Mouse (Mus musculus): ENCODE measurements around the gene Sod1.

Gene Sod1

DNA sequence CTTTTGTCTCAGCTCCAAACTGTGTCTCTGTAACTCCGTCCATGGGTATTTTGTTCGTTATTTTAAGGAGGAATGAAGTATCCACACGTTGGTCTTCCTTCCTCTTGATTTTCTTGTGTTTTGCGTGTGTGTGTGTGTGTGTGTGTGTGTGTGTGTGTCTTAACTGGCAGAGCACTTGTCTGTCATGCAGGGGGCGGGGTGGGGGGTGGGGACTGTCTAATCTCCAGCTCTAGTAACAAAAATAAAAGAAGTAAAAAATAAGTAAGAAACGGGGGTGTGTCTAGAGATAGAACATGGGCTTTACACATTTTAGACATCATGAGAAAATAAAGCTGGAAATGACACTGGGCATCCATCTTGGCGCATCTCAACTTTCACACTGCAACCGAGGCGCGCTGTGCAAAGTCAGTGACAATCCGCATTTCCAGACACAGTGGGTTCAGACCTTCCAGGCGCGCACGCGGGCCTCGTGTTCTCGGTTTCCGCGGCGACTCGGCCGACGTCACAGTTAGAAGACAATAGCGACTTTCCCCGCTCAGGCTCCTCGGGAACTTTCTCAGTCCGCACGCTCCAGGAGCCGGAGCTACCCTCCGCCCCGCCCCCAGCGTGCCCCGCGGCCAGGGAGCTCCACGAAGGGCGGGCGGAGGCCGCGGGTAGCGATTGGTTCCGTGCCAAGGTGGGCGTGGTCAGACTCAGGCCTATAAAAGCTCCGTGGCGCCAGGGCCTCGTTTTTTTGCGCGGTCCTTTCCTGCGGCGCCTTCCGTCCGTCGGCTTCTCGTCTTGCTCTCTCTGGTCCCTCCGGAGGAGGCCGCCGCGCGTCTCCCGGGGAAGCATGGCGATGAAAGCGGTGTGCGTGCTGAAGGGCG is at the start of gene Sod1:
TSS of gene Sod1 (plus strand) at position 729 of the 866 bp plus-strand sequence.
- DNase-seq (ENCODE audit: low spot score in 2 of 2): peak; percentile 91 to 95

DNA sequence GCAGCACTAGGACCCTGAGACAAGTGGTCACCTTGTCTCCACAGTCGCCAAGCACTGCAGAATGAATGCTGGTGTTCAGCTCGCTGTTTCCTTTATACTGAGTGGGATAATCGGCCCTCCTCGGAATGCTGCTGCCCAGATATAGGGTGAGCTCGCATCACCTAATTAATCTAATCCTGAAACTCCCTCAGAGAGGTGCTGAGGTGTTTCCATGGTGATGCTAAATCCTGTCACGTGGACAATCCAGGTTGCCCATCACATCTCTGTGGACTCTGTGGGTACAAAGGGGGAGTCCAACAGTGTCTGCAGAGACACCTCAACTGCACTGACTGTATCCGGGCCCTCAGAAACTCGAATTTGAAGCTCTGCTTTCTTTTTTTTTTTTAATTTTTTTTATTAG is 49.1 kb upstream of the Sod1 start:
- DNase-seq (ENCODE audit: low spot score in 2 of 2): no peak

DNA sequence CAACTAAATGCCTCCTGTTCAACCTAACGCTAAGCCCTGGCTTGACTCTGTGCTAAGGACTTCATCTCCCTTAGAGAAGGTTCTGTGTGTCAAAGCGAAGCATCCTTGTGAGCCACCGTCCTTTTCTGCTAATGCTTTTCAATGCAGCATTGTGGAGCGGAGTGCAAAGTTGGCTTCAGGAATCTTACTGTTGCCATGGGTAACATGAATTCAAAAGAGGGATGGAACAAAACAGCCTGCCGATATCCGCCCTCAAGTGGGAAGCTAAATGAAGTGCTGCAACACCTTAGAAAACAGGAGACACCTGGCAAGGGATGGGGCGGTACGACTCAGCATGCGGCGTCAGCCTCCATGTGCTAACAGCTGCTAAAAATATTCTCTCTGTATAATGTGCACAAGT is 44.1 kb upstream of the Sod1 start:
- peak; percentile 67 to 72 for DNase-seq (ENCODE audit: low spot score in 2 of 2)

DNA sequence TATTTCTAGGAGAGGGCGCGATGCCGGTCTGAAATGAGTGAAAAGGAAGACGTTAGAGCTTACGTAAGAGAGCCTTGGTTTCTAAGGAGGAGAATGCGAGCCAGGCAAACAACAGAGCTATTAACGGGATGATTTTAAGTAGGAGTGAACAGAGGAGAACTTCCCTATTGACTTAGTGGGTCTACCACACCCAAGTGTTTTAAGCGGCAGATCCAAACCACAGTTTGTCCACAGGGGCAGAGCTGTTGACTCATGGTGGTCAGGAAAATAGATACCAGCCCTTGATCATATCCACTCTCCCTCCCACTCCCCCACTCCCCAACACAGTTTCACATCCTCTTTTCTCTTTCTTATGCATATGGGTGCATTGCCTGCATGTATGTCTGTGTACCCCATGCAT is 43.1 kb upstream of the Sod1 start:
- DNase-seq (ENCODE audit: low spot score in 2 of 2): no peak

DNA sequence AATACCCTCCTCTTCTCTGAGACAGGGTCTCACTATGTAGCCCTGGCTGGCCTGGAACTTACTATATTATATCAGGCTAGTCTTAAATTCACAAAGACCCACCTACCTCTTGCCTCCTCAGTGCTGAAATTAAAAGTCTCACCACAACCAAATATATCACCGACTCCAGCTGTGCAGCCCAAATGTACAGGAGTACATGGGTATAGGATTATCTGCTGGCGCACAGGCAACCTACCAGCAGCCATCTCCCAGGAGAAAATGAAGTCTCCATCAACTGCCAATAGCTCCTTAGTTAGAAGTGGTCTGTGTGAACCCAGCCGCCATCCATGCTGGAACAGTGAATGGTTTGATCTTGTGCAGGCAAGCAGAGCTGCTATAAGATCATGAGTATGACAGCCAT is 42.1 kb upstream of the Sod1 start:
- no peak for DNase-seq (ENCODE audit: low spot score in 2 of 2)

DNA sequence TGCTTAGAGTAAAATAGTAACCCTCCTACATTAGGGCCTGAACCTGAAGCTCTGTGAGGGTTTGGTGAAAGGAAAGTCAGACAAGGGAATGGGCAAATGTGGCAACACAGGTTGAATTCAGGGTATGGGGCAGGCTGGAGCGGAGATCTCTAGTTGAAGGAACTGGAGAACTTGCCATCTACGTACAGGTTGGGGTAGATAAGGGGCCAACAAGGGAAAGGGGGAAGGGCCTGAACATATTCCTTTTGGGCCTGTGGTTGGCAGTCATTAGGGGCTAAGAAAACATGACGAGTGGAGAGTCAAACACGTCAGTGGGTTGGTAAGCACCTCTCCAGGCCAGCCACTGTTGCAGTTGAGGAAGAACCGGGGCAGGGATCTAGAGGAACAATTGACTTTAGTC is 40.7 kb upstream of the Sod1 start:
- no peak for DNase-seq (ENCODE audit: low spot score in 2 of 2)

DNA sequence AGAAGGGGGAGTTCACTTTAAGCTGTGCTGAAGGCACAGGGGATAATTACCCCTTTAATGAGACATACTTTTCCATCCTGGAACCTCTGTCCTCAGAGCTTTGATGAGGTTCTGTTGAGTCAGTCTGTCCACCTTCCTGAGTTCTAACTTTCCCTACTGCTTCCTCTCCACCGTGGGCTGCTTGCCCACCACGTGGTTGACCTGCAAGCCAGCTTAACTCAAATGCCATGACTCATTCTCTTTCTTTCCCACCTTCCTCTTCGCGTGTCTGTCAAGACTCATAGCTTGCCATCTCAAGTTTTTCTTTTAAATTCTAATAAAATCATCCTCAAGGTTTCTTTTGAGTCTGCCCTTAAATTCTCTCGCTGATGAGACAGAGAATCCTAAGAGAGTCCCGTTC is 39.6 kb upstream of the Sod1 start:
- DNase-seq (ENCODE audit: low spot score in 2 of 2): no peak

DNA sequence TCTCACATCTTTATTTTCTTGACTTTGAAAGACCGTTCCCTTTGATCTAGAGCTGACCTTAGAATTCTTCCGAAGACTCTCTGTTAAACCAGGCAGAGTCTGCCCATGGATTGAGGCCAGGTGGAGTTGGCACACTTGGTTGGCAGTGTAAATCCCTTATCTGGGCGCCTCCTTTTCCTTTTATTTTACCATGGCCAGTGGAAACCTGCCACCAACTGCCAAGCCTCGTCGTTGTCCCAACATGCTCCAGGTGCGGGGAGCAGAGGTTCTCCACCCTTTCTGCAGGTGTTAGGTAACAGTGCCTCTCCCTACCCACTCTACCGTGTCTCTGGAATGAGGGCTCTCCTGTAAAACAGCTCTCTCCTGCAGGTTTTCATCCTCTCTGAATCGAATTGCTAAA is 38.9 kb upstream of the Sod1 start:
- DNase-seq (ENCODE audit: low spot score in 2 of 2): no peak

DNA sequence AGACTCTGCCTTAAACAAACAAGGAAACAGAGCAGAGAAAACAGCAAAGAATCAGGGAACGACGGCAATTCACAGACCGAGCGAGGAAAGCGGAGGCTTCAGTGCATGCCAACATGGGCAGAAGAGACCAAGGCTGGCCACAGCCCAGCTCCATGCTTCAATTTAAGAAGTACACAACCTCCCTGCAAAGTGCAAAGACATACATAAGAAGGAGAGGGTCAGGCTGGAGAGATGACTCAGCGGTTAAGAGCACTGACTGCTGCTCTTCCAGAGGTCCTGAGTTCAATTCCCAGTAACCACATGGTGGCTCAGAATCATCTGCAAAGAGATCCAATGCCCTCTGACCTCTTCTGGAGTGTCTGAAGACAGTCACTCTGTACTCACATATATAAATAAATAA is 36.4 kb upstream of the Sod1 start:
- no peak for DNase-seq (ENCODE audit: low spot score in 2 of 2)

DNA sequence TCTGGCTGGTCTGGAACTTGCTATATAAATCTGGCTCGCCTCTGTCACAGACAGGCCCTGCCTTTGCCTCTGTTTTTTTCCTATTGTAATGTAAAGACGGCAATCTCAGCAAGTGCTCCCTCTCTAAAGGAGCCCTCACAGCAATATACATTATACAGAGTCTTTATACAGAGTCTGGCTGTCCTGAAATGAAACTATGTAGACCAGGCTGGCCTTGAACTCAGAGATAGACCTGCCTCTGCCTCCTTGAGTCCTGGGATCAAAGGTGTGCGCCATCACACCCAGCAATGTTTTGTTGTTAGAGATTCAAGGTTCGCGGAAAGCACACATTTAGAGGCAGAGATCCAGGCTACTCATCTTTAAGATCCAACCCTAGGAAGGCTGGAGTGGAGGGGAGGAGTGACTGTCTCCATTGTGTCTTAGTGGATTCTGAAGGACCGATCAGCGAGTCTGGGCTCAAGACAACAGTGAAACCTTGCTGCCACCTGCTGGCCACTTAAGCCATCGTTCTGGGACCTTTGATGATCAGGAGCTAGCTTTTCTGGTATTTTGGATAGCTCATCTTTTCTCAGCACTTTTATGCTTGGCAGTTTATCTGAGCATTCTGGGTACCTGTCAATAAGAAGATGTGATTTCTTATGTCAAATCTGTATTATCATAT is 34.5 kb upstream of the Sod1 start:
- peak; percentile 90 to 93 for DNase-seq (ENCODE audit: low spot score in 2 of 2)

DNA sequence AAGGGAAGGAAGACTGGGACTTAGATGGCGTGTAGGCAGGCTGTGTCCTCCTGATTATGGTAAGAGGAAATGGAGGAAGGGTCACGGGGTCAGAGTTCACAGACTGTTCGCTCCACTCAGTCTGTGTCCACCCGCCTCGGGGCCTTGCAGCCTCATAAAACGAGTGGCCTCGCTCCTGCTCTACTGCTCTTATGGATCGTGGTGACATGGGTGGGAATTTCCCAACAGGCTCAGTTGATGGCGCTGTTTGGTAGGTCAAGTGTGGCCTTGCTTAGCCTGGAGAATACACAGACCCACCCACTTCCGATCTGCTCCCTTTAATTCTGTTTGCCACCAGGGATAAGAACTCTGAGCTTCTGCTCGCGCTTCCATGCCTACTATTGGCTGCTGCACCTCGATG is 33.1 kb upstream of the Sod1 start:
- DNase-seq (ENCODE audit: low spot score in 2 of 2): no peak

DNA sequence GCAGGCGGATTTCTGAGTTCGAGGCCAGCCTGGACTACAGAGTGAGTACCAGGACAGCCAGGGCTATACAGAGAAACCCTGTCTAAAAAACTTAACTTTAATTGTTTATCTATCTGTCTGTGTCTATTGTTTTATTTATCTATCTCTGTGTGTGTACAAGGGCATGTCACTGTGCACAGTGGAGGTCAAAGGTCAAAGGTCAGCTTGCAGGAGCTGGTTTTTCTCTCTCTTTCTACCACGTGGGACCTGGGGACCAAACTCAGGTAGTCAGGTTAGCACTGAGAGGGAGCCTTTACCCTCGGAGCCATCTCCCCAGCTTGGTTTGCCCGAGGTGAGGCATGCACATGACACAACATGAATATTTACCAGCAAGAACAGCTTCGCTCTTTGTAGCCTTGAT is 29.3 kb upstream of the Sod1 start:
- DNase-seq (ENCODE audit: low spot score in 2 of 2): no peak

DNA sequence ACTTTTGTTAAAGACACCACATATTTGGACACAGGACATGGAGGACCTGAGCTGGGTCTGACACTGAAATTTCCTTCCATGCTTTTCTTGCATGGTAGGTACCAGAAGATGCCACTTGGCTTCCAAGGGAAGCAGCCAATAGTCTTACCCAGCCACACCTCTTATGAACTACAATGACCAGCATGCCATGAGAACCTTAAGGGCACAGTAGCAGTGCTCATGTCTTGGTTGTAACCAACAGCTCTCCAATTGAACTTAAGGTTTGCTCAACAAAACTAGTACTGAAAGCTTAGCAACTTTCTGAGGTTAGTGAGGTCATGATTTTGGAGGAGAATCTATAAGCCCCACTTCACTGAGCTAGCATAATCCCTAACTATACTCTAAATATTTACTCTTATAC is 26.8 kb upstream of the Sod1 start:
- no peak for DNase-seq (ENCODE audit: low spot score in 2 of 2)

DNA sequence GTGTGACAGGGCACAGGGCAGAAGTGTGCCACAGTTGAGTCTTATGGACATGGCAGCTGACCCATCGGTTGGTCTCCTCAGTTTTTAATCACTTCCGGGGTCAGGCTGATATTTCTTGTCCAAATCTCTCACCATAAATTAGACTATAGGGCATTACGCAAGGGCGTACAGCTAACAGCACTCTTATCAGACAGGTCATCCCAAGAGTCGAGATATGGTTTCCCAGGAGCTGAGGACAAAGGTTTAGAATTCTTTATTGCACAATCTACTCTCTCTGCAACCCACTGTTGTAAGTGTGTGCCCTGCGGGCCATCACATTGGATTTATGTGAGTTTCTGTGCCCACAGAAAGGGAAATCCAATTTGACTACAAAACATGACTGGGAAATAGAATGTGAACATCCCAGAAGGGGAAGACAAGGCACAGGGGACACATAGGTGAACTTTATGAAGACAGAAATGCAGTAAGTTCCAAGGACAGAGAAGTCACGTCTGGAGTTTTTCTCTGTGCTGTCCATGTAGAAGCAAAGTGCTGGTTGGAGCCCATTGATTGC is 23.8 kb upstream of the Sod1 start:
- DNase-seq (ENCODE audit: low spot score in 2 of 2): no peak

DNA sequence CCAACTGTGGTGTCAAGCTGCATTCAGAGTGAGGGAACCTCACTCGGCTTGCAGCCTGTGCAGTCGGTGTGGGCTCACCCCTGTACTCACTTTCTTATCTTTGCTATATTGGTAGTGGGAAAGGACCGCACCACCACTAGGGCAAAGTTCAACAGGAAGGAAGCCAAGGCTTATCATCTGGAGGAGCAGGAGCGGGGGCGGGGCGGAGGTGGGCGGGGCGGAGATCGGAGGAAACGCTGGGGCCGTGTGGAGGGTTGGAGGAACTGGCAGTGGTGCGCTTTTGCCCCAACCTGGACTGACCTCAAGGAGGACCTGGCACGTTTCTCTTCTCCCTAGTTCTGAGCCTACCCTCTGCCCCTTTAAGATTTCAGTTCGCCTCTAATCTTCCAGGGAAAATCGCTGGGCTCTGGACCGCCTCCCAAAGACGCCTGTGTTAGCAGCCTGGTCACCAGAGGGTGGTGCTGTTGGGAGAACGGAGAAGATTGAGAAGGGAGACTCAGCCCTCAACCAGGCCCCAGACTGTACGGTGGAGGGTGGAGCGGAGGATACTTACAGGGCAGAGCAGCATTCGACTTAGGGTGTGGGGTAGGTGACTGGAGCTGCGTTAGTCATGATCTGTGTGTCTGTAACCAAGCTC is 23.1 kb upstream of the Sod1 start:
- peak; percentile 34 to 63 for DNase-seq (ENCODE audit: low spot score in 2 of 2)

DNA sequence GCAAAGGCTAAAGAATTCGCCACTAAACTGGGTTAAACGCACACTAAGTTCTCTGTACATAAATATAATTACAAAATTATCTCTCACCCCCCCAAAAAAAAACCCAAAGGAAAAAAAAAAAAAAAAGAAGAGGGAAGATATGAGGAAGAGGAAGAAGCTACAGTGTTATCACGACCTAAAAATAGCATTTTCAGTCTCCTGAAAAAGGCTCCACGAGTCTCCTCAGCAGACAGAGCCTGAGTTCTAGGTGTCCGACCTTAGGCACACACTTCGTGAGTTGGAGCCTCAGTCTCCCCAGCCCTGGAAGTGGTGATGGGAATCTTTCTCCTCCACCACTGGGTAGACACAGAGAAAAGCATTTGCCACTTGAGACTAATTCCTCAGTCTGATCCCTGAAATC is 21.9 kb upstream of the Sod1 start:
- no peak for DNase-seq (ENCODE audit: low spot score in 2 of 2)

DNA sequence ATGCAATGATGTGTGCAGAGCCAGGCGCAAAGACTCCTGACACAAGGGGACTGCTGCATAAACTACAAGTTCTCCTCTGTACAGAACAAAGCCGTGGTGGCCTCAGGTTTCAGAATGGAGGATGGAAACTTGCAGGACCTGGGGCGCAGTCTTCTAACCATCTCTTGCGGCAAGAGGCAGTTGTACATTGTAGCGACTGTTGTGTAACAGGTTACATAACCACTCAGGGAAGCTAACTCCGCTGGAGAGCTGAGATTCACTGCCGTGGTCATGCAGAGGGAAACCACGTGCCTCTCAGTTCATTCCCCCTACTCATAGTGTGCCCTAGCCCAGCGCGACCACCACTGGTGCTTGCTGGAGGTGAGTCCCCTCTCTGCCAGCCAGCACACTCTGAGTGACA is 21.4 kb upstream of the Sod1 start:
- DNase-seq (ENCODE audit: low spot score in 2 of 2): no peak

DNA sequence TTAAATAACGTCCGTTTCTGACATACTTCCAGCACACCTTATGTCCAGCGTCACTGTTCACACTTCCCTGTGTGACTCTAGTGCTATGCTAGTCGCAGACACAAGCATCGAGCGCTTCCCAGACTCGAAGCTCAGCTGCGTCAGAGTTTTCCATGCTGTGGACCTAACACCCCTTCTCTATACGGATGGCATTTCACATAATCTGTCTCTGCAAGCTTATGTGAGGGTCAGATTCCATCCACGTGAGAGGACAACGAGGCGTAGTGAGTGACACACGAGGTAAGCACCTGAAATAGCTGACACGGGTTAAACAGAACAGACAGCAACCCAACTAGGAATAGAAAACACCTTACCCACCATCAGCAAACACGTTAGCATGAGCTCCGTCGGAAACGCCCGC is 18.4 kb upstream of the Sod1 start:
- DNase-seq (ENCODE audit: low spot score in 2 of 2): no peak

DNA sequence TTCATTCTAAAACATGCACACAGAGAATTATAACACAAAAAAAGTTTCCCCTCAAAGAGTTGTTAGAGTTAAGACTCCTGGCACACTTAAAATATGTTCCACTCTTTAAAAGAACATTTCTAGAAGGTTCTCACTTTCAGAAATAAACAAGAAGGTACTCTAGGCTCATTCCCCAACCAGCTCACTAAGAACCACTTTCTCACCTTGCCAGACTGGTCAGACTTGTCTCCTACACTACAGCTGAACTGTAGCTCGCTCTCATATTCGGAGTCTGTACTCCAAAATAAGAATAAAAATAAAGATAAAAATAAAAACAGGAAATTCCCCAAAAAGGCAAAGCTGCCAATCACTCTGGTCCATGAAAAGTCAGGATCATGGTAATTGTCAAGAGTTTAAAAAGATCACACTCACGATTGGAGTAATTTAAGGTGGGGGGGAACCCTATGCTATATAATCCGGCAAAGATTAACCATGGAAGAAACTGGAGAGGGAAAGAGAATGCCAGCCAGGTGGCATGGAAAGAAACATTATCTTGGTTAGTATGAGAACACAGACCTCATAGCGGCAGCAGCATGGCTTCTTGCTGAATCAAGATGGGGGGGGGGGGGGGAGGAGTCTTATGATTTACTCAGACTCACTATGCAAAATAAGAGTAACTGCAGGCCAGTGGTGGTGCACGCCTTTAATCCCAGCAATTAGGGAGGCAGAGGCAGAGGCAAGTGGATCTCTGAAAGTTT is 17.2 kb upstream of the Sod1 start:
- DNase-seq (ENCODE audit: low spot score in 2 of 2): no peak

DNA sequence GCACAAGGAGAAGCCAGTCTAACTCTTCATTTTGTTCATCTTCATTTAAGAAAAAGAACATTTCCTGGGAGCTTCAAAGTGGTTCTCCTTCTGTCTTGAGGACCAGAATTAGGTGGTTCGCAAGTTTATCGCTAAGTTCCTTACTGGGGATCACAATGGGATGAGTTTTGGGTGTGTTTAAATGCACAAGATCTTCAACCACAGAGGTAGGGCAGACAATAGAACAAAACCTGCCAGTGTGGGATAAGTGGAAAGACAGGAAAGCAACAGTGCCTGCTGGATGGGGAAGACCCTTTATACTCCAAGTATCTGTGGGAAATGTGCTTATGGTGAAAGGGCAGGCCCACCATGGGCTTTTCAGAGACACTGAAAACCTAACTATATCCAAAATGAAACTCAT is 15.7 kb upstream of the Sod1 start:
- no peak for DNase-seq (ENCODE audit: low spot score in 2 of 2)

DNA sequence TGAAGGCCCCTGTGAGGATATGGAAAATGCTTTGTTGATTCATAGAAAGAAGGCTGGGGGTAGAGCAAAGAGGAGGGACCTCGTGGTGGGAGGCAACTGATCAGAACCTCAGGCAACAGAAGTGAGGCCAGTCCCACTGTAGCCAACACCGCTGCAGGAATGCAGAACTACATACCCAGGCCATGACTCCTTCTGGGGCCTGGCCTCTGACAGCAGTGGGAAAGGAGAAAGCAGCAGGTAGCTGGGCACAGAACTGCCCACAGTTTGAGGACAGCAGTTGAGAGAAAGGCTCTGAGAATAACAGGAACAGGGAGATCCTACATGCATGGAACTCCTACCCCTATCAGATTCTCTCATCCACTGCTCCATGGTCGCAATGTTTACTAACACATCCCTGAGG is 11.6 kb upstream of the Sod1 start:
- no peak for DNase-seq (ENCODE audit: low spot score in 2 of 2)

DNA sequence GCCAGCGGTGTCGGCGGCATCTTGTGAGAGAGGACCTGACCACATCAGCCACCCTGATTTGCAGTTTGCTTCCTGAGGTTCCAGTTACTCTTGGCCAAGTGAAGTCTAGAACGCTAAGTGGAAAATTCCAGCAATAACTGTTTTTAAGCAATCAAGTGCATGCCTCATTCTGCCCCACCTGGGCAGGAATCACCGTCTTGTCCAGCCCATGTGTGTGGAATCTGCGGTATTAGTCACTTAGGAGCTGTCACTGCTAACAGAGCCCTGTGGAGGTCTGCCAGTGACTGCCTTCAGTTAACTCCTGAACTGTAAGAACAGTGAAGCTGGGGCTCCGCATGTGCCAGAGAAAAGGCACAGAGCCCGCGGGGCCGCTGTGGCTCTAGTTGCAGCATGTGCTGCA is 9.8 kb upstream of the Sod1 start:
- DNase-seq (ENCODE audit: low spot score in 2 of 2): no peak
